In the genomic region with DNA sequence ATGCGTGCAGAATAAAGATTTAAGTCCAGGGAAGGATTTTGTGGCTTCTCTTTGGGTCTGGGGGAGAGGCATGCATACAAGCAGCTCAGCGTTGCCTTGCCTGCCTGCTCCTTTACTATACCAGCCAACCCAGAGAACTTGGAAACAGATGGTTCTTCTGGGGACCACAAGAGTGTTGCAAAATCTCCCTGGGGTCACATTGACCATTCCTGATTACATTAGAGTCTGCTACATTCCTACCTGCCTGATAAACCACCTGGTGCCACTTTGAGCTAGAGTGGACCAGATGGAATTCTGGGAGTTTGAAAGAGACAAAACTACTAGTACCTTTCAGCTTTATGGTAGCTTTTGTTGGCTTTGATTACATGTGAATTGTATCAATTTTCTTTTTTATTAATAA, we compare ENCODE assay signal across 11 mouse cellular contexts. TPM values are rescaled to one million over a fixed set of nuclear protein-coding genes. Genes with fewer than 3 reads are reported as not detected.
DNase-seq lines count a peak whose midpoint lies in the region; ATAC-seq lines count a peak whose summit lies in the region.
"Had no signal": no experiment of that assay in that cellular context is flagged by ENCODE, and none has a peak within 500 bp of the region (broad histone marks: within the 10 kb centered on the region; RNA-seq: fewer than 3 reads in every experiment).

No protein-coding gene starts in this region.

- H3K9ac ChIP-seq in kidney, embryonic 16.5 days (replicated peaks; ENCODE audit: low read length) = no peak overlapping the region
- H3K9ac ChIP-seq in embryonic facial prominence, embryonic 14.5 days (ENCODE audit: low read depth, low read length) = peak overlapping the region; percentile 8; the same call in 1 of the 2 replicates
- H3K9ac ChIP-seq in hindbrain, embryonic 11.5 days (ENCODE audit: low read depth, low read length) = 0 out of 2 replicates have a peak overlapping the region, but pooled peaks have one; percentile 23
- H3K9ac ChIP-seq in midbrain, embryonic 13.5 days (replicated peaks) = peak overlapping the region; percentile 7; the same call in 1 of the 2 replicates
- H3K9ac ChIP-seq: intestine, embryonic 15.5 days had no signal

- no peak overlapping the region for H3K4me3 ChIP-seq in kidney, embryonic 16.5 days (ENCODE audit: low read length)
- no peak overlapping the region for H3K4me3 ChIP-seq in embryonic facial prominence, embryonic 14.5 days (ENCODE audit: low read depth, low read length)
- H3K4me3 ChIP-seq in hindbrain, embryonic 11.5 days (ENCODE audit: low read depth, low read length) = no peak overlapping the region
- H3K4me3 ChIP-seq in midbrain, embryonic 13.5 days (replicated peaks) = 0 out of 2 replicates have a peak overlapping the region, but pooled peaks have one; percentile 15
- H3K4me3 ChIP-seq: intestine, embryonic 15.5 days had no signal

- no peaks in the 10 kb centered on the region for H3K27me3 ChIP-seq in kidney, embryonic 16.5 days (ENCODE audit: insufficient read depth, low read length)
- no peaks in the 10 kb centered on the region for H3K27me3 ChIP-seq in embryonic facial prominence, embryonic 14.5 days (replicated peaks; ENCODE audit: control insufficient read depth, insufficient read depth, low read length)
- no peaks in the 10 kb centered on the region for H3K27me3 ChIP-seq in hindbrain, embryonic 11.5 days (ENCODE audit: control insufficient read depth, insufficient read depth, low read length)
- no peaks in the 10 kb centered on the region for H3K27me3 ChIP-seq in midbrain, embryonic 13.5 days
- H3K27me3 ChIP-seq: intestine, embryonic 15.5 days had no signal

- DNase-seq in kidney, postnatal 4 days = no peak
- no peak for DNase-seq in embryonic facial prominence, embryonic 14.5 days (ENCODE audit: low spot score)
- no peak for DNase-seq in hindbrain, embryonic 11.5 days (ENCODE audit: low spot score)
- no peak for DNase-seq in embryo, embryonic 9.5 days (ENCODE audit: extremely low spot score)
- no peak for DNase-seq in T-cell, adult 2 months (ENCODE audit: low spot score)
- no peak for DNase-seq in frontal cortex, postnatal 25 days (ENCODE audit: low spot score in 2 of 2)
- DNase-seq: adrenal gland, postnatal 25 days; left cerebral cortex, postnatal 4 days had no signal

- WGBS in kidney, embryonic 16.5 days = 50% methylated on average over 2 of the region's 2 CpGs
- WGBS in embryonic facial prominence, embryonic 14.5 days = 62% methylated on average over 2 of the region's 2 CpGs
- WGBS in hindbrain, embryonic 11.5 days = 83% methylated on average over 2 of the region's 2 CpGs
- WGBS in midbrain, embryonic 13.5 days = 68% methylated on average over 2 of the region's 2 CpGs

- peaks cover 52% of the 10 kb centered on the region for H3K4me1 ChIP-seq in kidney, embryonic 16.5 days (ENCODE audit: insufficient read depth, low read length)
- H3K4me1 ChIP-seq in embryonic facial prominence, embryonic 14.5 days (ENCODE audit: control insufficient read depth, insufficient read depth, low read length) = peaks cover 51% of the 10 kb centered on the region
- H3K4me1 ChIP-seq in hindbrain, embryonic 11.5 days (replicated peaks; ENCODE audit: control insufficient read depth, insufficient read depth, low read length) = peaks cover 4% of the 10 kb centered on the region; the same call in 1 of the 2 replicates
- peaks cover 71% of the 10 kb centered on the region for H3K4me1 ChIP-seq in midbrain, embryonic 13.5 days (replicated peaks)

- no peaks in the 10 kb centered on the region for H3K9me3 ChIP-seq in kidney, embryonic 16.5 days (ENCODE audit: low read length)
- H3K9me3 ChIP-seq in embryonic facial prominence, embryonic 14.5 days (ENCODE audit: control insufficient read depth, low read length) = no peaks in the 10 kb centered on the region
- no peaks in the 10 kb centered on the region for H3K9me3 ChIP-seq in hindbrain, embryonic 11.5 days (ENCODE audit: control insufficient read depth, low read length)
- no peaks in the 10 kb centered on the region for H3K9me3 ChIP-seq in midbrain, embryonic 13.5 days
- H3K9me3 ChIP-seq: intestine, embryonic 15.5 days had no signal

- no peaks in the 10 kb centered on the region for H3K36me3 ChIP-seq in kidney, embryonic 16.5 days (ENCODE audit: insufficient read depth, low read length)
- H3K36me3 ChIP-seq in embryonic facial prominence, embryonic 14.5 days (ENCODE audit: control insufficient read depth, insufficient read depth, low read length) = no peaks in the 10 kb centered on the region
- no peaks in the 10 kb centered on the region for H3K36me3 ChIP-seq in hindbrain, embryonic 11.5 days (ENCODE audit: control insufficient read depth, insufficient read depth, low read length)
- no peaks in the 10 kb centered on the region for H3K36me3 ChIP-seq in midbrain, embryonic 13.5 days
- H3K36me3 ChIP-seq: intestine, embryonic 15.5 days had no signal

- no peak overlapping the region for H3K27ac ChIP-seq in kidney, embryonic 16.5 days (ENCODE audit: low read length)
- H3K27ac ChIP-seq in embryonic facial prominence, embryonic 14.5 days (replicated peaks; ENCODE audit: low read depth, low read length) = no peak overlapping the region
- H3K27ac ChIP-seq in hindbrain, embryonic 11.5 days (ENCODE audit: low read depth, low read length) = no peak overlapping the region
- H3K27ac ChIP-seq in midbrain, embryonic 13.5 days = peak overlapping the region; percentile 26; the same call in 1 of the 2 replicates
- H3K27ac ChIP-seq: intestine, embryonic 15.5 days had no signal

- 0 out of 2 replicates have a peak overlapping the region, but pooled peaks have one; percentile 22 for H3K4me2 ChIP-seq in kidney, embryonic 16.5 days (replicated peaks; ENCODE audit: low read depth, low read length)
- peak overlapping the region; percentile 77; the same call in 1 of the 2 replicates for H3K4me2 ChIP-seq in embryonic facial prominence, embryonic 14.5 days (ENCODE audit: low read depth, low read length)
- no peak overlapping the region for H3K4me2 ChIP-seq in hindbrain, embryonic 11.5 days (replicated peaks; ENCODE audit: low read depth, low read length)
- peak overlapping the region; percentile 97 for H3K4me2 ChIP-seq in midbrain, embryonic 13.5 days (replicated peaks)
- H3K4me2 ChIP-seq: intestine, embryonic 15.5 days had no signal

- no peak for ATAC-seq in kidney, embryonic 16.5 days (ENCODE audit: low FRiP score, low TSS enrichment)
- ATAC-seq in embryonic facial prominence, embryonic 14.5 days (ENCODE audit: low read depth) = no peak
- ATAC-seq in hindbrain, embryonic 11.5 days (ENCODE audit: low FRiP score) = no peak
- ATAC-seq in midbrain, embryonic 13.5 days = no peak
- ATAC-seq: intestine, embryonic 15.5 days had no signal

RNA-seq across cellular contexts. Expression of gene Srsf4, which starts 3.4 kb away (rescaled TPM):
- polyA plus RNA-seq in kidney, embryonic 16.5 days (2015; fragmentation: Nextera tagmentation; extraction: Ambion mirVana) = 107 and 108 TPM in 2 replicates
- 87.3 and 96.8 TPM in 2 replicates for polyA plus RNA-seq in embryonic facial prominence, embryonic 14.5 days (2014; fragmentation: Nextera tagmentation; extraction: Ambion mirVana)
- 128 and 132 TPM in 2 replicates for polyA plus RNA-seq in hindbrain, embryonic 11.5 days (2014; fragmentation: Nextera tagmentation; extraction: Ambion mirVana)
- 134 and 140 TPM in 2 replicates for polyA plus RNA-seq in midbrain, embryonic 13.5 days (2015; fragmentation: Nextera tagmentation; extraction: Ambion mirVana)

RNA-seq across cellular contexts. Expression of gene Mecr, which starts 33.6 kb away (rescaled TPM):
- 53.8 and 55.4 TPM in 2 replicates for polyA plus RNA-seq in kidney, embryonic 16.5 days (2015; fragmentation: Nextera tagmentation; extraction: Ambion mirVana)
- polyA plus RNA-seq in embryonic facial prominence, embryonic 14.5 days (2014; fragmentation: Nextera tagmentation; extraction: Ambion mirVana) = 34.3 and 35.4 TPM in 2 replicates
- polyA plus RNA-seq in hindbrain, embryonic 11.5 days (2014; fragmentation: Nextera tagmentation; extraction: Ambion mirVana) = 44.2 and 45.6 TPM in 2 replicates
- polyA plus RNA-seq in midbrain, embryonic 13.5 days (2015; fragmentation: Nextera tagmentation; extraction: Ambion mirVana) = 38.0 and 38.3 TPM in 2 replicates

RNA-seq across cellular contexts. Expression of gene Ptpru, which starts 38.7 kb away (rescaled TPM):
- 33.5 and 37.0 TPM in 2 replicates for polyA plus RNA-seq in kidney, embryonic 16.5 days (2015; fragmentation: Nextera tagmentation; extraction: Ambion mirVana)
- polyA plus RNA-seq in embryonic facial prominence, embryonic 14.5 days (2014; fragmentation: Nextera tagmentation; extraction: Ambion mirVana) = 21.6 and 22.5 TPM in 2 replicates
- 11.4 and 13.2 TPM in 2 replicates for polyA plus RNA-seq in hindbrain, embryonic 11.5 days (2014; fragmentation: Nextera tagmentation; extraction: Ambion mirVana)
- polyA plus RNA-seq in midbrain, embryonic 13.5 days (2015; fragmentation: Nextera tagmentation; extraction: Ambion mirVana) = 17.2 and 18.9 TPM in 2 replicates

RNA-seq across cellular contexts. Expression of gene Tmem200b, which starts 44.7 kb away (rescaled TPM):
- polyA plus RNA-seq in kidney, embryonic 16.5 days (2015; fragmentation: Nextera tagmentation; extraction: Ambion mirVana) = 0.54 and 1.0 TPM in 2 replicates
- polyA plus RNA-seq in embryonic facial prominence, embryonic 14.5 days (2014; fragmentation: Nextera tagmentation; extraction: Ambion mirVana) = 6.6 and 6.9 TPM in 2 replicates
- polyA plus RNA-seq in hindbrain, embryonic 11.5 days (2014; fragmentation: Nextera tagmentation; extraction: Ambion mirVana) = 0.60 and 0.67 TPM in 2 replicates
- not detected in 2 replicates for polyA plus RNA-seq in midbrain, embryonic 13.5 days (2015; fragmentation: Nextera tagmentation; extraction: Ambion mirVana)
